Mouse (Mus musculus) stomach, postnatal 0 days (tissue): ENCODE results near the gene Dguok.

Experiments
- CTCF ChIP-seq: IDR thresholded peaks from 2 replicates; pipeline ENCODE4 v1.5.1; 2016; ENCODE audit warnings: antibody characterized with exemption, low read depth, mild to moderate bottlenecking, moderate library complexity
- EP300 ChIP-seq: optimal IDR thresholded peaks from 2 replicates; pipeline ENCODE3; 2016; ENCODE audit warnings: antibody characterized with exemption

DNA sequence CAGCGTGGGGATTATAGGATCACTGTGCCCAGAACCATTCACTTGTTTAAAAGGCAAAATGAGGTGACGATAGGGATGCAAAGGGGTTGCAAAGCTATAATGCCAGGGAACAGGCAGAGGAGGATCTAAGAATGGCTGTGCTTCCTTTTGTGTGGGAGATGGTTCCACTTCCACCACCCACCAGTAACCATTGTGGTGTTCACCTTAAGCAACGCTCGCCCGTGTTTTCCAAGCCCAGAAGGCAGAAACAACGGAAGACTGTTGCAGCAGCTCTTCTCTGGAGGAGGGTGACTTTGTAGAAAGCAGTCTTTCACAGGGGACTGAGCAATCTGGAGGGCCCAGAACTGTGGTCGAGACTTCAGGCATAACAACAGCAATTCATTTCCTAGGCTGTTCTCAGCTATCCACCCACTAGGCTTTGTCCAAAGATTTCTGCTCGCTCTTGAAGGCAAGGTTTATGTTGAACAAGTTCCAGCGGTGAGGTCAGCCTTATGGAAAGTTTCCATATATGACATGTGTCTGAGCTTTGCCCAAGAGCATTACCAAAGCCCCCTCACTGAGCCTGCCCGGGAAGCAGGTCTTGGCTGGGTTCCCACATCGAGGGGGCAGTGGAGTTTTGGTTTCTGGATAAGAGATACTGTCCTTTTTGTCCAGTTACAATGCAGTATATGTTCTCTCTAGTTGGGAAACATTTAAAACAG lies 35.1 kb upstream of the Dguok start:
- TF ChIP-seq CTCF (no peak), EP300 (no peak)
